Mouse (Mus musculus): ENCODE data around the gene Slc39a8. TPM values are rescaled to one million over a fixed set of nuclear protein-coding genes. Genes with fewer than 3 reads are reported as not detected.

Gene Slc39a8
- polyA plus RNA-seq (2012; ENCODE audit: low replicate concordance), result 24.9 and 28.6 TPM in 2 replicates

DNA sequence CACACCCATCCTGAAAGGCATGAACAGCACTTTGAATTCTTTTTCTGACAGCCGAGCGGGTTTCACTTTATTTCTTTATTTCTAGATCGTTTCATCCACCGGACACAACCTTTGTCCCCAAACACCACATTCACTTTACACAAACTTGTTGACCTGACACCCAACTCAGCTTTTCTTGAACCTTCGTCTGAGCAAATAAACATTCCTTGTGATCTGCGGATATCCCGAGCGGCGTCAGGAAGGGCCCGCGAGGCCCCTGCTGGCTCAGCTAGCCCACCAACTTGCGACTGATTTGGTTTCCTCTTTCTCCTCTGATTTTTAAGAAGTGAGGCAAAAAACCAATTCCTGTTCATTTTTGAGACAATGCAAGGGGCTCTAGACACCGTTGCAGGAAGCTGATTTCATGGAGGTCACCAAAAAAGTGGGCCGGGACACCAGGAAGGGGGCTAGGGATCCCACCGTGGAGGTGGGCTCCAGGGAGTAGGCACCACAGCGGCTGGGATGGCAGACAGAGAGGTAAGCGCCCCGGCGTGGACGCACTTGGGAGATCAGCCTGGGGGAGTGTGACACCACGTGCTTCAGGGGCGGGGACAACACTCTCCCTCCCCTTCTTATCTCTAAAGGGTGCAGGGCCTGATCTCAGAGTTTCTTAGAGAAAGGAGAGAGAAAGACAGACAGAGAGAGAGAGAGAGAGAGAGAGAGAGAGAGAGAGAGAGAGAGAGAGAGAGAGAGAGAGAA is at the start of gene Slc39a8:
Gene Slc39a8, plus strand, starts transcription at position 264 of the 738 bp plus-strand sequence.

Other genes starting within 250 kb of the Slc39a8 start
- 28.6 and 30.1 TPM in 2 replicates for gene Nfkb1, start 133.7 kb upstream of the Slc39a8 start, polyA plus RNA-seq (2012; ENCODE audit: low replicate concordance)

Measured in leukemia stem cell, adult 10-12 weeks (primary cell).